In genomic region chr2:145822783-145823729, GRCm38 (mm10) we compare ENCODE assay signal across 11 mouse cellular contexts.
DNase-seq lines count a peak whose midpoint lies in the region; ATAC-seq lines count a peak whose summit lies in the region.
"Had no signal": no experiment of that assay in that cellular context is flagged by ENCODE, and none has a peak within 500 bp of the region (broad histone marks: within the 10 kb centered on the region; RNA-seq: fewer than 3 reads in every experiment).

No protein-coding gene starts in this region.

- no peak overlapping the region for H3K9ac ChIP-seq in hindbrain, embryonic 11.5 days (ENCODE audit: low read depth, low read length)
- H3K9ac ChIP-seq in hindbrain, embryonic 16.5 days (ENCODE audit: low read depth, low read length), result no peak overlapping the region
- no peak overlapping the region for H3K9ac ChIP-seq in embryonic facial prominence, embryonic 14.5 days (ENCODE audit: low read depth, low read length)
- no peak overlapping the region for H3K9ac ChIP-seq in stomach, embryonic 15.5 days
- no peak overlapping the region for H3K9ac ChIP-seq in forebrain, embryonic 12.5 days
- H3K9ac ChIP-seq: limb, embryonic 12.5 days had no signal

- no peak overlapping the region for H3K4me3 ChIP-seq in hindbrain, embryonic 11.5 days (ENCODE audit: low read depth, low read length)
- H3K4me3 ChIP-seq in hindbrain, embryonic 16.5 days (ENCODE audit: low read length), result no peak overlapping the region
- H3K4me3 ChIP-seq in embryonic facial prominence, embryonic 14.5 days (ENCODE audit: low read depth, low read length), result no peak overlapping the region
- no peak overlapping the region for H3K4me3 ChIP-seq in stomach, embryonic 15.5 days (replicated peaks)
- no peak overlapping the region for H3K4me3 ChIP-seq in forebrain, embryonic 12.5 days (replicated peaks)
- H3K4me3 ChIP-seq: limb, embryonic 12.5 days had no signal

- no peaks in the 10 kb centered on the region for H3K9me3 ChIP-seq in hindbrain, embryonic 11.5 days (ENCODE audit: control insufficient read depth, low read length)
- H3K9me3 ChIP-seq in hindbrain, embryonic 16.5 days (ENCODE audit: control insufficient read depth, low read length), result no peaks in the 10 kb centered on the region
- H3K9me3 ChIP-seq in embryonic facial prominence, embryonic 14.5 days (ENCODE audit: control insufficient read depth, low read length), result no peaks in the 10 kb centered on the region
- no peaks in the 10 kb centered on the region for H3K9me3 ChIP-seq in stomach, embryonic 15.5 days
- H3K9me3 ChIP-seq in forebrain, embryonic 12.5 days, result no peaks in the 10 kb centered on the region
- H3K9me3 ChIP-seq: limb, embryonic 12.5 days had no signal

- H3K4me1 ChIP-seq in hindbrain, embryonic 11.5 days (replicated peaks; ENCODE audit: control insufficient read depth, insufficient read depth, low read length), result no peaks in the 10 kb centered on the region
- H3K4me1 ChIP-seq in hindbrain, embryonic 16.5 days (ENCODE audit: control insufficient read depth, insufficient read depth, low read depth, low read length), result no peaks in the 10 kb centered on the region
- H3K4me1 ChIP-seq in embryonic facial prominence, embryonic 14.5 days (ENCODE audit: control insufficient read depth, insufficient read depth, low read length), result no peaks in the 10 kb centered on the region
- H3K4me1 ChIP-seq in stomach, embryonic 15.5 days, result no peaks in the 10 kb centered on the region
- no peaks in the 10 kb centered on the region for H3K4me1 ChIP-seq in forebrain, embryonic 12.5 days
- H3K4me1 ChIP-seq: limb, embryonic 12.5 days had no signal

- H3K4me2 ChIP-seq in hindbrain, embryonic 11.5 days (replicated peaks; ENCODE audit: low read depth, low read length), result no peak overlapping the region
- H3K4me2 ChIP-seq in hindbrain, embryonic 16.5 days (ENCODE audit: low read length), result no peak overlapping the region
- H3K4me2 ChIP-seq in embryonic facial prominence, embryonic 14.5 days (ENCODE audit: low read depth, low read length), result no peak overlapping the region
- no peak overlapping the region; the same call in 1 of the 2 replicates for H3K4me2 ChIP-seq in stomach, embryonic 15.5 days
- no peak overlapping the region for H3K4me2 ChIP-seq in forebrain, embryonic 12.5 days
- H3K4me2 ChIP-seq: limb, embryonic 12.5 days had no signal

- 82% methylated on average over 3 of the region's 3 CpGs for WGBS in hindbrain, embryonic 11.5 days
- 88% methylated on average over 3 of the region's 3 CpGs for WGBS in hindbrain, embryonic 16.5 days
- 78% methylated on average over 3 of the region's 3 CpGs for WGBS in embryonic facial prominence, embryonic 14.5 days
- 66% methylated on average over 3 of the region's 3 CpGs for WGBS in stomach, embryonic 15.5 days
- WGBS in forebrain, embryonic 12.5 days, result 80% methylated on average over 3 of the region's 3 CpGs

- peak; percentile 2 for DNase-seq in hindbrain, embryonic 11.5 days (ENCODE audit: low spot score)
- DNase-seq in embryonic facial prominence, embryonic 14.5 days (ENCODE audit: low spot score), result peak; percentile 61
- peak; percentile 67 to 86 for DNase-seq in kidney, postnatal 36 days
- no peak for DNase-seq in adrenal gland, postnatal 25 days
- no peak for DNase-seq in left cerebral cortex, postnatal 10 days (ENCODE audit: extremely low spot score in 1 of 2, low spot score in 2 of 2)
- DNase-seq: adrenal gland, postnatal 10 days; thymus, adult 18-20 months had no signal

- no peaks in the 10 kb centered on the region for H3K36me3 ChIP-seq in hindbrain, embryonic 11.5 days (ENCODE audit: control insufficient read depth, insufficient read depth, low read length)
- no peaks in the 10 kb centered on the region for H3K36me3 ChIP-seq in hindbrain, embryonic 16.5 days (ENCODE audit: control insufficient read depth, insufficient read depth, low read length)
- H3K36me3 ChIP-seq in embryonic facial prominence, embryonic 14.5 days (ENCODE audit: control insufficient read depth, insufficient read depth, low read length), result no peaks in the 10 kb centered on the region
- H3K36me3 ChIP-seq in stomach, embryonic 15.5 days, result 0 out of 2 replicates have a peak, but pooled peaks cover 2% of the 10 kb centered on the region
- H3K36me3 ChIP-seq in forebrain, embryonic 12.5 days (replicated peaks), result no peaks in the 10 kb centered on the region

- ATAC-seq in hindbrain, embryonic 11.5 days (ENCODE audit: low FRiP score), result no peak
- ATAC-seq in hindbrain, embryonic 16.5 days, result no peak
- peak; percentile 47 for ATAC-seq in embryonic facial prominence, embryonic 14.5 days (ENCODE audit: low read depth)
- ATAC-seq in stomach, embryonic 15.5 days (ENCODE audit: insufficient read depth, low FRiP score, low read depth), result peak; percentile 82
- ATAC-seq in forebrain, embryonic 12.5 days (ENCODE audit: low FRiP score), result no peak

- intact Hi-C loops in left cerebral cortex, postnatal 10 days (cut with DNase I), result no loop called here

- H3K27me3 ChIP-seq in hindbrain, embryonic 11.5 days (ENCODE audit: control insufficient read depth, insufficient read depth, low read length), result no peaks in the 10 kb centered on the region
- H3K27me3 ChIP-seq in hindbrain, embryonic 16.5 days (replicated peaks; ENCODE audit: control insufficient read depth, insufficient read depth, low read length), result no peaks in the 10 kb centered on the region
- H3K27me3 ChIP-seq in embryonic facial prominence, embryonic 14.5 days (replicated peaks; ENCODE audit: control insufficient read depth, insufficient read depth, low read length), result no peaks in the 10 kb centered on the region
- no peaks in the 10 kb centered on the region for H3K27me3 ChIP-seq in stomach, embryonic 15.5 days (replicated peaks)
- H3K27me3 ChIP-seq in forebrain, embryonic 12.5 days, result no peaks in the 10 kb centered on the region
- H3K27me3 ChIP-seq: limb, embryonic 12.5 days had no signal

- H3K27ac ChIP-seq in hindbrain, embryonic 11.5 days (ENCODE audit: low read depth, low read length), result no peak overlapping the region
- no peak overlapping the region for H3K27ac ChIP-seq in hindbrain, embryonic 16.5 days (ENCODE audit: low read depth, low read length)
- no peak overlapping the region for H3K27ac ChIP-seq in embryonic facial prominence, embryonic 14.5 days (replicated peaks; ENCODE audit: low read depth, low read length)
- peak overlapping the region; percentile 54; the same call in 1 of the 2 replicates for H3K27ac ChIP-seq in stomach, embryonic 15.5 days
- no peak overlapping the region for H3K27ac ChIP-seq in forebrain, embryonic 12.5 days
- H3K27ac ChIP-seq: limb, embryonic 12.5 days had no signal

Comparison
In these comparisons a context has a peak if more than half of its experiments do, and no peak if none do; other contexts are left out.
1. ATAC-seq: peak in embryonic facial prominence, embryonic 14.5 days (single experiment) and stomach, embryonic 15.5 days (single experiment); none in hindbrain, embryonic 11.5 days (single experiment), hindbrain, embryonic 16.5 days (single experiment) and forebrain, embryonic 12.5 days (single experiment).
2. DNase-seq: peak in hindbrain, embryonic 11.5 days (single experiment), embryonic facial prominence, embryonic 14.5 days (single experiment) and kidney, postnatal 36 days (2 of 2); none in adrenal gland, postnatal 25 days (single experiment) and left cerebral cortex, postnatal 10 days (0 of 2).